Mouse (Mus musculus) cortical plate, adult 2 months (tissue): ENCODE measurements around the gene Frs2. TPM values are rescaled to one million over a fixed set of nuclear protein-coding genes. Genes with fewer than 3 reads are reported as not detected.

Experiments used
- H3K27ac ChIP-seq: fragments of 200-500 bp; 2 replicates; pipeline ENCODE4 v1.5.1; 2012; ENCODE audit warnings: low read length, control low read depth, inconsistent platforms; ENCODE audit not compliant: insufficient read depth
- H3K4me1 ChIP-seq: fragments of 200-500 bp; 2 replicates; pipeline ENCODE4 v1.6.1; 2011; ENCODE audit warnings: low read length; ENCODE audit not compliant: control insufficient read depth, insufficient read depth
- H3K4me3 ChIP-seq: fragments of 200-500 bp; 2 replicates; pipeline ENCODE4 v1.5.1; 2011; ENCODE audit warnings: mild to moderate bottlenecking, low read length, control low read depth; ENCODE audit not compliant: insufficient read depth
- CTCF ChIP-seq: fragments of 200-500 bp; IDR thresholded peaks from 2 replicates; pipeline ENCODE4 v1.5.1; 2011; ENCODE audit warnings: mild to moderate bottlenecking, control low read depth, low read length; ENCODE audit not compliant: insufficient read depth; ENCODE audit errors: extremely low read depth
- POLR2A ChIP-seq: fragments of 200-500 bp; IDR thresholded peaks from 2 replicates; pipeline ENCODE4 v1.6.1; 2011; ENCODE audit warnings: mild to moderate bottlenecking, low read length, control low read depth; ENCODE audit not compliant: insufficient read depth; ENCODE audit errors: extremely low read depth
- polyA plus RNA-seq: library from polyadenylated mRNA; depleted of rRNA; stranded (reverse); fragments of >200 nt; gene quantifications from 2 replicates; pipeline ENCODE4 v1.2.3, GENCODE M21; 2012

The Frs2 gene
- polyA plus RNA-seq, 1 experiment: 35.9 TPM

DNA sequence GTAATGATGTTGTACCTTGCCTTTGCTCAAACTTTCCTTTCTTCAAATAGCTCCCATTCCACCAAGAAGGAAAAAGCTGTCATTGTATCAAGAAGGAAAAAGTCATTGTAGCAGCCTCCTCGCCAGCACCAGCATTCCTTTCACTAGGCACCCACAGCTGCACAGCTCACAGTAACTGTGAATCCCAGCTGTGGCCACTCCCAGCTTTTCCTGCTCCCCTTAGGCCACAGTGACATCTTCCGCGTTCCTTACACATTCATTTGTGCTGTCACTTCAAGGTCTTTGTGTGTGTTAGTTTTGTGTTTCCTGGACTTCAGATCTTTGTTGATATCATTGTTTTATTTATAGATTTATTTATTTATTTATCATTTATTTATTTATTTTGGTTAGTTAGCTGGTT is 23.7 kb upstream of the Frs2 start:
- Histone ChIP-seq H3K4me1 (no peaks in the 10 kb centered on the region), H3K4me3 (no peak overlapping the region), H3K27ac (no peak overlapping the region)
- TF ChIP-seq POLR2A: no peak
- TF ChIP-seq CTCF: no peak

GRCm38 (mm10) chr10:117166785-117167425 is 18.6 kb upstream of the Frs2 start:
- H3K4me3 ChIP-seq: no peak overlapping the region
- no peak for TF ChIP-seq POLR2A
- TF ChIP-seq CTCF: no peak
- H3K27ac ChIP-seq: no peak overlapping the region

GRCm38 (mm10) chr10:117162662-117163061 is 14.3 kb upstream of the Frs2 start:
- Histone ChIP-seq H3K4me1 (no peaks in the 10 kb centered on the region), H3K4me3 (no peak overlapping the region), H3K27ac (no peak overlapping the region)
- no peak for TF ChIP-seq CTCF
- TF ChIP-seq POLR2A: no peak

More at GRCm38 (mm10) chr10:117166785-117167425, 18.6 kb upstream of the Frs2 start:
- H3K4me1 ChIP-seq: no peaks in the 10 kb centered on the region

- Histone ChIP-seq H3K27ac (no peak overlapping the region), H3K4me3 (no peak overlapping the region), H3K4me1 (no peaks in the 10 kb centered on the region)
- TF ChIP-seq CTCF (no peak), POLR2A (no peak)
These were observed 11.8 kb upstream of the Frs2 start for GRCm38 (mm10) chr10:117160099-117160498.

- Histone ChIP-seq H3K4me3 (no peak overlapping the region), H3K4me1 (no peaks in the 10 kb centered on the region), H3K27ac (no peak overlapping the region)
- no peak for TF ChIP-seq POLR2A
- no peak for TF ChIP-seq CTCF
These were observed 3.9 kb upstream of the Frs2 start for GRCm38 (mm10) chr10:117152247-117152646.

GRCm38 (mm10) chr10:117151676-117152075 is 3.3 kb upstream of the Frs2 start:
- Histone ChIP-seq H3K27ac (no peak overlapping the region), H3K4me3 (no peak overlapping the region), H3K4me1 (no peaks in the 10 kb centered on the region)
- no peak for TF ChIP-seq CTCF
- TF ChIP-seq POLR2A: no peak

DNA sequence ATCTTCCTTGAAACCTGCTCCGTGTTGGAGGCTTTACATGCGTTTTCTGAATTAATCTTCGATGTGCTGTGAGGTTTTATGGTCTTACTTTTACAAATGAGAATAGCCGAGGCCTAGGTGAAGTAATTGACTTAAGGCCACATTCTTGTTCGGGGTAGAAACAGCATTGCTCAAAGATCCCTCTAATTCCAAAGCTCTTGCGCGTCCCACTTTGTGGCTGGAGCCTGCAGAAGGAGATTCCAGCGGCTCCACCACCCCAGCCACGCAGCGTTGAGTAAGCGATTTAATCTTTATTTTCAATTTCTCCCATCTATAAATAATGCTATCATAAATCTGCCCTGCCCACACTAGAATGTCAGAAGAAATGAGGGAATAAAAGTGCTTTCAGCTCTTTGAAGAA is 2.9 kb upstream of the Frs2 start:
- TF ChIP-seq CTCF: no peak
- Histone ChIP-seq H3K27ac (no peak overlapping the region), H3K4me3 (no peak overlapping the region), H3K4me1 (0 out of 2 replicates have a peak, but pooled peaks cover 2% of the 10 kb centered on the region)

DNA sequence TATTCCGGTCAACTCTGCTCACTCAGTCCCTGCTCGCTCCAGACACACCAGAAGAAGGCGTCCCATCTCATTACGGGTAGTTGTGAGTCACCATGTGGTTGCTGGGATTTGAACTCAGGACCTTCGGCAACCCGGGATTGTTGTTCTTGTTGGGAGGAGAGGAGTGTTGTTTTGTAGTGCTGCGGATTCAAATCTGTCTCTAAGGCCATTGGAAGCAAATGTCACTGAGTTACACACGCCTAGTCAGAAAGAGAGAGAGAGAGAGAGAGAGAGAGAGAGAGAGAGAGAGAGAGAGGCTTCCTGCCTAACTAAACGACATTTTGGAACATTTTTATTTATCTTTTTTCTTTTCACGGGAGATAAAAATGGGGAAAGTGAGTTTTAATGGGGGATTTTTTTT is 2.4 kb upstream of the Frs2 start:
- H3K4me3 ChIP-seq: no peak overlapping the region
- H3K4me1 ChIP-seq: 0 out of 2 replicates have a peak, but pooled peaks cover 3% of the 10 kb centered on the region
- TF ChIP-seq POLR2A: no peak
- no peak for TF ChIP-seq CTCF
- no peak overlapping the region for H3K27ac ChIP-seq

DNA sequence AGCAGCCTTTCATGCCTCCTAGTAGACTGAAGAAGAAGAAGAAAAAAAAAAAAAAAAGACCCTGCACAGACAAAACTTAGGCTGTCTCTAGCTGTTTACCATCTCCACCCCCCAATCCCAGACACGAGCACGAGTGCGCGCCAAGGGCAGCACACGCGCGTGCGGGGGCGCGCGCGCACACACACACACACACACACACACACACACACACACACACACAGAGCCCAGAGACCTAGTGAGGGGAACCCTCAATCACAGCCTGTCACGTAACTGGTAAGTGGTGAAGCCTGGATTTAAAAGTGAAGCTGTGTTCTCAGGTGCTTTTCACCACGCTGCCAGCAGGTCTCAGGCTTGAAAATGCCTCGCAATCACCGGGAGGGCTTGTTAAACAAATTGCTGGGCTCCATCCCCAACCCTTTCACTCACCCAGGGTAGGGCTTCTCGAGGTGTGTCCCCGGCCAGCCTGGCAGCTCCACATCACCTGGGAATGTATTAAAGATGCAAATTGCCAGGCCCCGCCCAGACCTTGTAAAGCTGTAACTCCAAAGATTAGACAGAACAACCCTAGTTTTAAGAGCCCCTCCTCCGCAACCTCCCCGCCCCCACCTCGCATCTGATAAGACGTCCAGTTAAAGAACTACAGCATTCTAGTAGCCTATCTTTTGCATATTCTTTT is 1.7 kb upstream of the Frs2 start:
- Histone ChIP-seq H3K27ac (no peak overlapping the region), H3K4me3 (peak overlapping the region; percentile 21), H3K4me1 (0 out of 2 replicates have a peak, but pooled peaks cover 5% of the 10 kb centered on the region)
- TF ChIP-seq POLR2A (no peak), CTCF (no peak)

DNA sequence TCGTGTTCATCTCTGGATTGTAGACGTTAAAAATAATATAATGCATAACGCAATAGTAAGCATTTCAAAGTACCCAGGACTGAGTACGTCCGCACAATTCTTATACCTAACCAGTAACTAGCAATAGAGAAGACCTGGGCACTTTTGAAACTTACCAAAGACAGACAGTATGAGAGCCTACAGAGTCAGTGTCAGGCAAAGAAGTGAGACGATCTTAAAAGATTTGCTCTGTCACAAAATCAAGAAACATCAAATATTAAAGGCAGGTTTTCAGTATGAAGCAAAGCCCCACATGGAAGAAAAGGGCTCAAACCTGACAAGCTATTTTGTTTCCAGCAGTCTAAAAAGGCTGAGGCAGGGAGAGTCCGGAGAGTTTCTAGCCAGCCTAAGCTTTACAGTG is 907 bp upstream of the Frs2 start:
- H3K27ac ChIP-seq: no peak overlapping the region
- H3K4me1 ChIP-seq: 0 out of 2 replicates have a peak, but pooled peaks cover 5% of the 10 kb centered on the region
- no peak overlapping the region; the same call in 1 of the 2 replicates for H3K4me3 ChIP-seq
- TF ChIP-seq CTCF: no peak
- no peak for TF ChIP-seq POLR2A
